Mouse (Mus musculus) cerebellum, adult 2 months (tissue): Measurements from ENCODE around the gene Ctcf.

Source experiments
- CTCF ChIP-seq: fragments of 200-500 bp; IDR thresholded peaks from 2 replicates; pipeline ENCODE4 v1.5.1; 2011; ENCODE audit warnings: low read depth, mild to moderate bottlenecking, control low read depth, low read length, moderate library complexity, borderline replicate concordance; ENCODE audit not compliant: insufficient read depth
- POLR2A ChIP-seq: fragments of 200-500 bp; IDR thresholded peaks from 2 replicates; pipeline ENCODE4 v1.6.1; 2011; ENCODE audit warnings: low read length, control low read depth, borderline replicate concordance; ENCODE audit not compliant: insufficient read depth

GRCm38 (mm10) chr8:105623679-105624245 is 12.6 kb upstream of the Ctcf start:
- no peak for TF ChIP-seq POLR2A
- TF ChIP-seq CTCF = no peak
